Mouse (Mus musculus): ENCODE measurements around the gene Rps21.
"Not testable (repeated sequence)": the region's sequence is repeated elsewhere in the genome, so short reads cannot be mapped to it uniquely, and the experiment has no call there.

Gene Rps21

GRCm38 (mm10) chr2:180230482-180230881 lies 26.7 kb upstream of the Rps21 start:
- DNase-seq, result no peak

- no peak for DNase-seq
Measured at GRCm38 (mm10) chr2:180233101-180233904, 23.9 kb upstream of the Rps21 start.

GRCm38 (mm10) chr2:180234353-180234752 lies 22.8 kb upstream of the Rps21 start:
- no peak for DNase-seq

- DNase-seq, result no peak
Measured at GRCm38 (mm10) chr2:180234980-180235379, 22.2 kb upstream of the Rps21 start.

GRCm38 (mm10) chr2:180235788-180236187 lies 21.4 kb upstream of the Rps21 start:
- DNase-seq, result no peak

GRCm38 (mm10) chr2:180236500-180236899 lies 20.7 kb upstream of the Rps21 start:
- DNase-seq, result no peak

- no peak for DNase-seq
Measured at GRCm38 (mm10) chr2:180236930-180237329, 20.2 kb upstream of the Rps21 start.

GRCm38 (mm10) chr2:180237601-180238345 lies 19.4 kb upstream of the Rps21 start:
- DNase-seq, result no peak

GRCm38 (mm10) chr2:180238591-180238990 lies 18.6 kb upstream of the Rps21 start:
- no peak for DNase-seq

GRCm38 (mm10) chr2:180243108-180243507 lies 14.1 kb upstream of the Rps21 start:
- no peak for DNase-seq

- no peak for DNase-seq
Measured at GRCm38 (mm10) chr2:180247916-180248315, 9.3 kb upstream of the Rps21 start.

- no peak for DNase-seq
Measured at GRCm38 (mm10) chr2:180248947-180249660, 8.1 kb upstream of the Rps21 start.

GRCm38 (mm10) chr2:180250930-180251611 lies 6.1 kb upstream of the Rps21 start:
- DNase-seq, result peak; percentile 83

GRCm38 (mm10) chr2:180251838-180252237 lies 5.3 kb upstream of the Rps21 start:
- DNase-seq, result no peak

- no peak for DNase-seq
Measured at GRCm38 (mm10) chr2:180254436-180255209, 2.6 kb upstream of the Rps21 start.

- no peak for DNase-seq
Measured at GRCm38 (mm10) chr2:180255701-180256100, 1.5 kb upstream of the Rps21 start.

GRCm38 (mm10) chr2:180256296-180257000 lies 729 bp upstream of the Rps21 start:
- no peak for DNase-seq

GRCm38 (mm10) chr2:180257963-180258865 lies 1.0 kb downstream of the Rps21 start:
- no peak for DNase-seq

- not testable (repeated sequence) for DNase-seq
Measured at GRCm38 (mm10) chr2:180258951-180259484, 1.8 kb downstream of the Rps21 start.
